30 mouse cellular contexts compared by ENCODE assay signal in the genomic region with DNA sequence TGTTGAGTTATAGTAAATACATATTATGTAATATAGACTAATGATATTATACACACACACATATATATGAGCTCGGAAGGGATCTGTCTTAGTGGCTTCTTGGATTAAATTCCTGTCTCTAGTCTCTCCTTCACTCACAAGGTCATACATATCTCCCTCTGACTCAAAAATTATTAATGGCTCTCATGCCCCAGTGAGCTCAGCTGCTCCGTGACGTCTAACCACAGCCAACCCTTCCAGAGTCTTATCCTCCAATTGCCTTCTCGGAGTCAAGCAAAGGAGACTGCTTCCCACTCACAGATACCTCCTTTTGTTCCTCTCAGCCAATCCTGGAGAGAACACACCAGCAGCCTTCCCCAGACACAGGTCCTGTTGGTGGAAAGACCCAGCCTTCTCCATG. TPM values are rescaled to one million over a fixed set of nuclear protein-coding genes. Genes with fewer than 3 reads are reported as not detected.
DNase-seq lines count a peak whose midpoint lies in the region; ATAC-seq and TF ChIP-seq lines count a peak whose summit lies in the region.
"Had no signal": no experiment of that assay in that cellular context is flagged by ENCODE, and none has a peak within 500 bp of the region (broad histone marks: within the 10 kb centered on the region; RNA-seq: fewer than 3 reads in every experiment).

No protein-coding gene starts in this region.

- H3K4me2 ChIP-seq in heart, postnatal 0 days (ENCODE audit: low read depth, low read length): no peak overlapping the region
- H3K4me2 ChIP-seq: embryonic facial prominence, embryonic 12.5 days; hindbrain, embryonic 15.5 days; liver, embryonic 15.5 days; lung, embryonic 15.5 days; midbrain, embryonic 12.5 days; neural tube, embryonic 12.5 days had no signal

- TF ChIP-seq CTCF in heart, postnatal 0 days (IDR thresholded peaks at IDR 0.05; ENCODE audit: low read depth): no peak
- TF ChIP-seq CTCF in lung, adult 2 months (IDR thresholded peaks at IDR 0.05; ENCODE audit: insufficient read depth, low read length): no peak

- no peaks in the 10 kb centered on the region for H3K9me3 ChIP-seq in heart, postnatal 0 days (replicated peaks; ENCODE audit: control insufficient read depth, low read length)
- H3K9me3 ChIP-seq: embryonic facial prominence, embryonic 12.5 days; G1E; hindbrain, embryonic 15.5 days; liver, embryonic 15.5 days; lung, embryonic 15.5 days; midbrain, embryonic 12.5 days; neural tube, embryonic 12.5 days had no signal

- no peak overlapping the region for H3K27ac ChIP-seq in heart, postnatal 0 days (ENCODE audit: low read depth)
- H3K27ac ChIP-seq: embryonic facial prominence, embryonic 12.5 days; gastrocnemius, adult 2 months; heart, adult 2 months; hindbrain, embryonic 15.5 days; liver, embryonic 15.5 days; lung, embryonic 15.5 days; midbrain, embryonic 12.5 days; neural tube, embryonic 12.5 days had no signal

- no peak overlapping the region for H3K4me3 ChIP-seq in heart, postnatal 0 days (ENCODE audit: low read depth, low read length)
- H3K4me3 ChIP-seq in lung, adult 2 months (replicated peaks; ENCODE audit: extremely low read depth, low read depth, low read length): no peak overlapping the region
- H3K4me3 ChIP-seq: embryonic facial prominence, embryonic 12.5 days; gastrocnemius, adult 2 months; heart, adult 2 months; hindbrain, embryonic 15.5 days; liver, embryonic 15.5 days; lung, embryonic 15.5 days; midbrain, embryonic 12.5 days; myocyte; neural tube, embryonic 12.5 days had no signal

- no peaks in the 10 kb centered on the region for H3K4me1 ChIP-seq in heart, postnatal 0 days (ENCODE audit: control insufficient read depth, insufficient read depth)
- no peaks in the 10 kb centered on the region for H3K4me1 ChIP-seq in lung, adult 2 months (ENCODE audit: control insufficient read depth, insufficient read depth, low read length)
- H3K4me1 ChIP-seq: lung, embryonic 15.5 days had no signal

- peak; percentile 56 for DNase-seq in heart, postnatal 0 days (ENCODE audit: low spot score)
- no peak for DNase-seq in heart, adult 8-10 months (ENCODE audit: low spot score)
- DNase-seq in ES-CJ7 (ENCODE audit: low read depth, low spot score) (peak; percentile 19), ZHBTc4 (ENCODE audit: low read depth, low spot score) (peak; percentile 21)
- peak; percentile 65 to 71 for DNase-seq in adrenal gland, postnatal 36 days
- DNase-seq in lung, adult 2 months: no peak
- no peak for DNase-seq in lung, postnatal 10 days
- DNase-seq: B cell, adult 2 months; cerebellum, adult 8-10 months; cerebellum, postnatal 25 days; gastrocnemius, adult 2 months; gastrocnemius, postnatal 36 days; heart, adult 2 months; kidney, adult 11 months; kidney, postnatal 14 days; liver; lung, postnatal 36 days; right cerebral cortex, adult 18-20 months; spleen, adult 18-20 months; thymus, postnatal 25 days had no signal

- TF ChIP-seq POLR2A in lung, adult 2 months (IDR thresholded peaks at IDR 0.05; ENCODE audit: borderline replicate concordance, extremely low read depth, low read depth, low read length): no peak

- H3K36me3 ChIP-seq in heart, postnatal 0 days (replicated peaks; ENCODE audit: control insufficient read depth, insufficient read depth, low read length): no peaks in the 10 kb centered on the region
- H3K36me3 ChIP-seq: embryonic facial prominence, embryonic 12.5 days; G1E; hindbrain, embryonic 15.5 days; liver, embryonic 15.5 days; lung, embryonic 15.5 days; midbrain, embryonic 12.5 days; neural tube, embryonic 12.5 days had no signal

- no peak for TF ChIP-seq EP300 in heart, postnatal 0 days (IDR thresholded peaks at IDR 0.05; ENCODE audit: low read depth)

- ATAC-seq in heart, postnatal 0 days (ENCODE audit: insufficient read depth, low read depth): peak; percentile 80
- ATAC-seq: forebrain, embryonic 16.5 days; inflammation-experienced regulatory T-cells, adult 6 months had no signal

- 41% methylated on average over 4 of the region's 4 CpGs for WGBS in heart, postnatal 0 days
- WGBS in lung, adult 2 months: 74% methylated on average over 4 of the region's 4 CpGs

- no peak overlapping the region for H3K9ac ChIP-seq in heart, postnatal 0 days (replicated peaks; ENCODE audit: low read depth, low read length)
- H3K9ac ChIP-seq: embryonic facial prominence, embryonic 12.5 days; hindbrain, embryonic 15.5 days; liver, embryonic 15.5 days; lung, embryonic 15.5 days; midbrain, embryonic 12.5 days; neural tube, embryonic 12.5 days had no signal

- no peaks in the 10 kb centered on the region for H3K27me3 ChIP-seq in heart, postnatal 0 days (ENCODE audit: control insufficient read depth, insufficient read depth, low read length)
- H3K27me3 ChIP-seq: embryonic facial prominence, embryonic 12.5 days; hindbrain, embryonic 15.5 days; liver, embryonic 15.5 days; lung, embryonic 15.5 days; midbrain, embryonic 12.5 days; neural tube, embryonic 12.5 days had no signal

RNA-seq across cellular contexts. Expression of a gene that starts 25.9 kb away (rescaled TPM):
- total RNA-seq in heart, postnatal 0 days (2014; rRNA removed; ENCODE audit: low replicate concordance): 8.9 and 13.5 TPM in 2 replicates
- 3.2 and 3.4 TPM in 2 replicates for polyA plus RNA-seq in heart, postnatal 0 days (2015; fragmentation: Nextera tagmentation; extraction: Ambion mirVana)
- total RNA-seq in heart, adult 8-10 months (2022): 1 to 10 TPM; 2.1 to 3.5 (median 3.1) TPM
- 10 to 100 TPM; 12.8 to 16.7 TPM for total RNA-seq in adrenal gland, postnatal 36 days (2021)
- 2.4 and 2.7 TPM in 2 replicates for polyA plus RNA-seq in lung, adult 2 months (2012; rRNA removed)

RNA-seq across cellular contexts. Expression of a gene that starts 36.5 kb away (rescaled TPM):
- 12.8 and 31.3 TPM in 2 replicates for total RNA-seq in heart, postnatal 0 days (2014; rRNA removed; ENCODE audit: low replicate concordance)
- 3.9 and 5.8 TPM in 2 replicates for polyA plus RNA-seq in heart, postnatal 0 days (2015; fragmentation: Nextera tagmentation; extraction: Ambion mirVana)
- 1 to 10 TPM; 4.2 to 6.1 (median 4.7) TPM for total RNA-seq in heart, adult 8-10 months (2022)
- 10 to 100 TPM; 14.6 to 18.2 TPM for total RNA-seq in adrenal gland, postnatal 36 days (2021)
- 2.8 and 8.3 TPM in 2 replicates for polyA plus RNA-seq in lung, adult 2 months (2012; rRNA removed)

Comparison
In these comparisons a context has a peak if more than half of its experiments do, and no peak if none do; other contexts are left out.
1. DNase-seq: peak in heart, postnatal 0 days (single experiment), ES-CJ7 (single experiment), ZHBTc4 (single experiment) and adrenal gland, postnatal 36 days (2 of 2); none in heart, adult 8-10 months (single experiment), lung, adult 2 months (single experiment) and lung, postnatal 10 days (single experiment).